Mouse (Mus musculus) NIH3T3 (cell line): Measurements from ENCODE around the gene Dph7.
A peak's percentile ranks its signal among the peaks of the same experiment; 100 is the strongest.

ENCODE experiments used
- DNase-seq: peaks from one replicate; pipeline ENCODE4 v3.0.0-alpha.2; 2012; ENCODE audit warnings: low read depth

Gene Dph7

DNA sequence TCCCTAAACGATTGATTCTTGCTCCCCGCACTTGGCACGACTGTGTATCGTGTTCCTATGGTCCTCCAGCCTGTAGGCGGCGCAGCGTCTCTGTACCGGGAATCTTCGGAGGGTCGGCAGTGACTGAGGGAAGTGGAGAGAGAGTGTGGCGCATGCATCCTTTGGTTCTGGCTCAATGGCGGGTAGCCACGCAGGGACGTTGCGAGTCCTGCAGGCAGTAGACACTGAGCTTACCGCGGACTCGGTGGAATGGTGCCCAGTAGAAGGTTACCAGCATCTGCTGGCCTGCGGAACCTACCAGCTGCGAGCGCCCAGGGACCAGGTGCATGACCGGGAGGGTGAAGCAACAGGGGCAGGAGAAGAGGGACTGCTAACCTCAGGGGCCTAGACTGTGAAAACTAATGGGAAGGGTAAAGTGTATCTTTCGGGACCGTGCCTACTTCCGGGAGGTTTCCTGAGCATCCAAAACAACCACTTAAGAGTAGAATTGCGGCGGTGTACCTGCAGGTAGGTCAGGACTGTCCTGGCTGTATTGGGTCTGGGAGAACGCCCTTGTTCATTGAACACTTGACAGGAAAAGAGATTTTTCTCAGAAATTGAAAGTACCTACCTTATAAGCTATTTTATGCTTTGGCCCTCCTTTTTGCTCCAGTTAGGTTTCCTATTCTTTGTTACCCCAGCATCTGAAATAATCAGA, at the start of gene Dph7:
Gene Dph7 (plus strand): TSS at position 97 of the 697 bp plus-strand sequence.
- peak; percentile 76 for DNase-seq

DNA sequence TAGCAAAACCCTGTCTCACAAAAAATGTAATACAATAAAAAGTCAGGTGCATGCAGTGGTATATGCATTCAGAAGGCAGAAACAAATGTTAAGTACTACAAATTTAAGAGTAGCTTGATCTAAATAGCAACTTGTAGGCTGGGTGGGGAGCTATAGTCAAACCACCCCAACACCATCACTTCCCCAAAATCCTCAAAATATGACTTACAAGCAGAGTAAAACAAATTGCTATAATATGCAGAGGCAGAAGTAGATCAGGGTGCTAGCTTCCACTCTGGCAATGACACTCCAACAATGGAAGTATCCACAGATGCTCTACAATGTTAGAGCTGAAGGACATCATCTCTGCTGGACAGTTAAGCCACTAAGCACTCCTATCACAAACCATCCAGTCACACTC, 49.6 kb upstream of the Dph7 start:
- DNase-seq, result no peak

DNA sequence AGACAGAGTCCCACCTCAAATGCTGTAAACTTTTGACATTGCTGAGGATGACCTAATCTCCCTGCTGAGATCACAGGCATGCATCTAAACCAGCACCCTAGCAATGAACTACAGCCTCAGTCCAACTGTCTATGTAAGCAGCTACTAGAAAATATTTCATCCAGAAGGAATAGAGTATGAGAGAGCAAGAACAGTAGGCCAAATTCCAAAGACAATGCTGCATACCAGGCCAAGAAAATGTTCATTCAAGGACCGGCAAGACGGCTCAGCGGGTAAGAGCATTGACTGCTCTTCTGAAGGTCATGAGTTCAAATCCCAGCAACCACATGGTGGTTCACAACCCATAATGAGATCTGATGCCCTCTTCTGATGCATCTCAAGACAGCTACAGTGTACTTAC, 47.4 kb upstream of the Dph7 start:
- DNase-seq, result no peak

DNA sequence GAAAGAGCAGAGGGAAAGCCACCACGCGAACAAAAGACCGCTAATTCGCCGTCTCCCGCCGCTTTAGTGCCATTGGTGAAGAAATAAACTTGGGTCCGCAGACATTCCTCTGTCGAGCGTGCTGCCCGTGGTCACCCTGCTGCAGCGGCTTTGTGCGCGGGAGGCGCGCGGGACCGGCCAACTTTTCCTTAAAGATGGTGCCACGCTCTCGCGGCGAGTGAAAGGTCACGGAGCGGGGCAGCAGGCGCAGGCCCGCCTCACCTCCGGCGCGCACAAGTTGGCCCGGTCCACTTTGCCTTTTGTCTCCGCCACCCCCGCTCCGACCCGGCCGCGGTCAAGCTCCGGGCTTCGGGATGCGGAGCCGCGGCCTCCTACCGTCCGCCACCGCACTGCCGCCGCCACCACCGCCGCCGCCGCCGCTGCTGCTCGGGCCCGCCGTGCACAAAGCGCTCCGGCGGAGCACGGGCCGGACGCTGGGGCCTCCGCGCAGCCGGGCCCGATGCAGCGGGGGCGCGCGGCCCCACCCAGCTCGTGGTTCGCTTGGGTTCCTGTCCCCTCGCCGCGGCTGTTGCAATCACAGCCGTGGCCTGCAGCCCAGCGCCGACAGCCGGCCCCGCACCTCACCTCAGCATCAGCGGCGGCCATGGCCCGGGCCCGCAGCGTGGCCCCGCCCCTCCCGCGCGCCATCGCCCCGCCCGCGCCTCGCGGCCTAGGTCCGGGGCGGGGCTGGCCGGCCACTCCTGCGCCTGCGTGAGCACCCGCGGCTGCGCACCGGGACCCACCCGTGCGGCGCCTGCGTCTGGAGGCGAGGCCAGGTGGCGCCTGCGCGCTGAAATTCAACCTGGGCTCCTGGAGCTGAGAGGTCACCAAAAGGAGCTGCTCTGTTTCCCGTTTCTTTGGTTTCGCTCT, 43.0 kb upstream of the Dph7 start, which contains the start of gene Ehmt1:
Gene Ehmt1 (minus strand): TSS at position 685 of the 909 bp plus-strand sequence.
- peak; percentile 96 for DNase-seq

DNA sequence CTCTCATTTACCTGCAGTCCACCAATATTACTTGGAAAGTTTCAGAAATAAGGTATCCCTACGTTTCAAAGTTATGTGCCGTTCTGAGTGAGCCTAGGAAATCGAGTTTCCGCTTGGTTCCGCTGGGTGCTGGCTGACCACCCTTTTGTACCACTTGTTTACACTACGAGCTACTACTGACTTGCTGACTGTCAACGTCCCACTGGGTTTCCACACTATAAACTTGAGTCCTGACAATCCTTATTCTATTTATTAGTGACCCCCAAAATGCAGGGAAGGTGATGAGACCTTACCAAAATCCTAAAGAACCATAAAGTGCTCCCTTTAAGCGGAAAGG, 42.4 kb upstream of the Dph7 start:
- DNase-seq, result no peak

DNA sequence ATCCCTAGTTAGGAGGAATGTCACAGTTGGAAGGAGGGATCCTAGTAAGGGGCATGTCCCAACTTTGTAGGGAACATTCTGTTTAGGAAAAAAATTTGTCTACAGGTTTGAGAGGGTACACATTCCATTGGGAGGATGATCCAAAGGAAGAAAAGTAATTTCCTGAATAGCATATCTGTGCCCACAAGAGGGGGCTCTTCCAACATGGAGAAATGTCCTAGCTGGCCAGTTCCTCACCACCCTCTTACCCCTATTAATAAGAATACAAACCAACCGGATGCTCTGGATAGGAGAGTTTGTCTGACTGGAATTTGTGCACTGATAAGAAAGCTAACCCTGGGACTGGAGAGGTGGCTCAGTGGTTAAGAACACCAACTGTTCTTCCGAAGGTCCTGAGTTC, 38.6 kb upstream of the Dph7 start:
- DNase-seq, result peak; percentile 65

DNA sequence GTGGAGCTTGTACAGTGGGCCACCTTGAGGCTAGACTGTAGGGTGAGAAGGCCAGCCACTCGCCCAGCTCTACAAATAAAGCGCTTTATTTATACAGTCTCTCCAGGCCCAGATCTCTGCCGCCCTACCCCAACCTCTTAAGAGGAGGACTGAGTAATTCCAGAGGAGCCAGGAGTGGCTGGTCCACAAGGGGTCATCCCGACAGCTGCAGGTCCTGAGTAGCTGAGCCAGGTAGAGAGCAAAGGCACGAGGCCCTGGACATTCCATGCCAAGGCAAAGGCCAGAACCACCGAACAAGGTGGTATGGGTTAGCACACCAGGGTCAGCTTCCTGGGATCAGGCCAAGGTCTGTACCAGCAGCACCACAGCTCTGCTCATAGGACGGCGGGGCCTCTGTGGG, 36.9 kb upstream of the Dph7 start:
- DNase-seq, result no peak

DNA sequence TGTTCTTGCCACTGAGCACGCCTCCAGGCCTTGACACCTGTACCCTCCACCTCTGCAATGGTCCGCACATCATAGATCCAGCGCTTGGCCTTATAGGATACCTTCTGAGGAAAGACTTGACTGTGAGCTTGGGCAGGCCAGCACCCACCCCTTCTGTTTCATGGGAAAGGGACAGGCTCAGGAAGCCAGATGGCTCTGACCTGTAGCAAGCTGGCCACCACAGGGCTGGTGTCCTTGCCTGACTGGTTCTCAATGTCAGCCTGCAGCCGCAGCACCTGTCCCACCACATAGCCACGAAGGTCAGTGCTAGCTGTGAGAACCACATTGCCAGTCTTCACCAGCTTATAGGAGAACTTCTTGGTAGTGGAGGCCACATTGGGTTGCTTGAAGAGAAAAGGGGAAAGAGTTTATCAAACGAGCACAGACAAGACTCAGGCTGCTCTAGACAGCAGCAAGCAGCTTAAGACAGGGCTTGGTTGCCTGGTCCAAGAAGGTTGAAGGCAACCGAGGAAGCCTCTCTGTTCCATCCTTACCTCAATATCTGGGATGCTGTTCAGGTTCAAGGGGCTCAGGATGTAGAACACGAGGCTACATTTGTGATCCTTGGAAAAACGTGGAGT, 35.7 kb upstream of the Dph7 start:
- DNase-seq, result no peak

DNA sequence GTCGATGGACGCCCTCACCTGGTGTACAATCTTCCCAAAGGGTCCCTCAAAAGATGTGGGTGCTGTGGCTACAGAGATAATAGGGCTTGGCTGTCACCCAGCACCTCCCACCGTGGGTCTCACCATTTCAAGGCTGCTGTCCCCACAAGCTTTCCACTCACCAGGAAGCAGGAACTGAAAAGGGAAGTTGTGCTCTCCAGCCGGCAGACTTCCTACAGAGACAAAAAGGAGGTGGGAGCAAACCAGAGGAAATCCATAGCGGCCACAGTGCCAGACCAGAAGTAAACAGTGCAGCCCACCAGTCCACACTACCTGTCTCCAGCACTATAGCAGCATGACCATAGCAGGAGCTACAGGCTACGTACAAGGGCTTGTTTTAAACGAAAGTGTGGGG, 35.2 kb upstream of the Dph7 start:
- no peak for DNase-seq

DNA sequence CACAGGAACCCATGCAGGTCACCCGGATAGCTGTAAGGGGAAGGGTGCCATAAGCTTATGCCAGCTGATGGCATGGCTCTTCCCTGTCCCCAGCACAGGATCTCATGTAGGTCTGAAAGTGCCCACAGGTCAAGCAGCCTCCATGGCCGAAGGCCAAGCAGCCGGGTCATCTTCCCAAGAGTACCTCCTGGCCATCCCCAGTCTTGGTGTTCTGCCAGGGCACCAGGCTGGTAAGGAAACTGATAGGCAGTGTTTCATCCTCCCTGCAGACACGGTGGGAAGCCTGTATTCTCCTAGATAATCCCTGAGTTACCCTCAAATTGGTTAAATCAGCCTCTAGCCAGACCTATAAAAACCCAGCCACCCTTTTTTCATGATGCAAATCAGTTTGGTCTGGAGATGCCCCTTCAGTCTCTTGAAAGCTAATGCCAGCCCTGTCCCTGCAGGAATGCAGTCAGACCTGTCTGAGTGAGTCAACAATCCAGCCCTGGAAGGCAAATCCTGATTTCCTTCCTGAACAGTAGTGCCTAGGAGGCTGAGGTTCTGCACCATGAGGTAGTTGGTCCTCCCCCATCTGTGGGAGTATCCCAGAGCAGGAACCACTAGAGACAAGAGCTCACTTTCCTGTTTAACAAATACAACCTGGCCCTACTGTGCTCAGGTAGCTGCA, 34.3 kb upstream of the Dph7 start:
- DNase-seq, result no peak

DNA sequence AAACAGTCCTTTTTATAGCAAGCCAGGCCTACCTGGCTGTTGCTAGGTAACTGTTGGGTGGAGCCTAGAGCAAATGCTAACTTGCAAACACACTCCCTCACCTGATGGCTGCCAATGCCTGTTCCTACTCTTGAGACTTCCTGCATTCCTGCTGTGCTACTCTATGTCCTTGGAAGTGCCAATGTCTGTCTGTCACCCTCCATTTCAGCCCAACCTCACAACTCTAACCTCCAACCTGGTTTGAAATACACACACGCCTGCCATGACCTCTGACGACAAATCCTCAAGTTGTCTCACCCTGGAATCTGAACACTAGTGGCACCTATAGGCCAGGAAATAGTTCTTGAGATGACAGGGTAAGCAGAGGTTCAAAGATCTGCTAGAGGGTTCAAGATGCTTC, 33.1 kb upstream of the Dph7 start:
- DNase-seq, result no peak

DNA sequence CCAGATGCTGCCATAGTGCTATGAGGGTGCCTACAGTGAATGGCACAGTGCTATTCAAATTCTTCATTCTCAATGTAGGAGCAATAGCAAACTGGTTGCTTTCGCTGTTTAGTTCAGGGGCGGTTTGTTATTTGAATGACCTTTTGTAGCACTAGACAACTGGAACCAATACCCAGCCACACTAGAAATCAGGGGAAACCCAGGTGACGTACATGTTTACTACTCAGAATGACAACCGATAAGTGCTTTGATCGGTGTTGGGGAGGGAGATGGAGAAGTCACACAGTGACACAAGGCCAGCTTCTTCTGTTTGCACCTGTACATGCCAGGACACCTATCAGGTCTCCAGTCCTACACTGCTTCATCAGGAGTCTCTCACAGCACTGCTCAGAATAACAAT, 32.6 kb upstream of the Dph7 start:
- DNase-seq, result no peak

DNA sequence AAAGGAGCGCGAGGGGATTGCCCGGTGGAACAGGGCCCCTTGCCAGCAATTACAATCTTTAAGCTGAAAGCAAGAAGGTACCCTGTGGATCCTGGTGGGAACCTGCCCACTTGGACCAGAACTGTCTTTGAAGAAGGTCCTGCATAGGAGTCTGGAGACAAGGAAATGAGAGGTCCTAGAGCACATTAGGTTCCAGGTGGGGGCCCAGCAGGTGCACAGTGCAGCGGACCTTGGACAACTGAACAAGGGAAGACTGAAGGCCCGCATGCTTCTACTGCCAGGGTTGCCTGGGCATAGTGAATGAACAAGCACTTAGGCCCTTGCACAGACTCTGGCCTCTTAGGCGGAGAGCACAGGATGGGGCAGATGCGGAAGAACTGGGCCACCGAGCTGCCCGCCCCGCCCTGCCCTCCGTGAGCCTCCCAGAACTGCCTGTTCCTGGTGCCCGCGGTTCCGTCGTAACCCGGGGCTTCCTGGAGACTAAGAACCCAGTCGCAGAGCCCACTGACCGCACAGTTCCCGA, 27.7 kb upstream of the Dph7 start:
- DNase-seq, result peak; percentile 42

DNA sequence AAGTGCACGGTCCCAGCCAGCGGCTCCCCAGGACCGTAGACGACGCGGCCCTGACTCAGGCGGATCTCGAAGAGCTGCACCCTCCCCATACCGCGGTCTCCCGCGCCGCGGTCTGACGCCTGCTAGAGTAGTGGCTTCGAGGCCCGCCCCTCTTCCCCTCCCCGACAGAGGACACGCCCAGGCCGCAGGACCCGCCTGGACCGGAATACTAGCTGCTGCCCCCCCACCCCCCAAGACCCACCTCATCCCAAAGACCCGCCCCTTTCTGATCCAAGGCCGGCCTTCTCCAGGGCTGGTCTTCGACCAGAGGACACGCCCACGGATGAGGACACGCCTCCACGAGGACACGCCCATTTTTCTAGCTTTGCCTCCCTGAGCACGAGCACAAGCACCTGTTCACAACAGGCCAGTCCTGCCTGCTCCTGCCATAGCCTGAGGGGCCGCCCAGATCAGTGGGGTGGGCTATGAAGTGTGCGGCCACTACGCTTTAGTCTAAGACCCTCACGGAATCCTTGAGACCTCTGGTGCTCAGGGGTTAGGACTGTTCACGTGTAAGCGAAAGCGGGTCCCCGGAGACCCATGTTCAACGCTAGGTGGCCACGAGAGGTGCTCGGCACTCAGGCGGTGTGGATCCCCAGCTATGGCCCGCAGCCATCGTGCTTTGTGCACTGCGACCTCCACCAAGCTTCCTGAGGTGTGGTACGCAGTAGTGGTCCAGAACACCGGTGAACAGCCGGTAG, 27.0 kb upstream of the Dph7 start, which contains the start of gene Arrdc1:
Gene Arrdc1 (minus strand): TSS at position 196 of the 740 bp plus-strand sequence.
- peak; percentile 96 for DNase-seq

DNA sequence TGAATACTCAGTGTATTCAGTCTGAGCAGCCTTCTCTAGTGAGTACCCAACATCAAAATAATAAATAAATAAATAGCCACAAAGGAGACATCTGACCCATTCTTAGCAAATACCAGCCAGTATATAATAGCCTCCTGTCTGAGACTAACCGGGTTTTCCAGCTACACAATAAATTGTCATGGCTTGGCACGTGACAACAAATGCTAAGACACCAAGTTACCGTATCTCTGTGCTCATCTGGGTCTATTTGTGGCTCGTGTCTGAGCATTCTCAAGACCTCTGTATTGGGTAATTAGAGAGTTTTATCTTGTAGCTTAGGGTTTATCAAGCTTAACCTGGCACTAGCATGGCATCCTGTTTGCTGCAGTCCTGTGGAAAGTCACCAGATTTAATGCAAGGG, 20.1 kb upstream of the Dph7 start:
- no peak for DNase-seq

DNA sequence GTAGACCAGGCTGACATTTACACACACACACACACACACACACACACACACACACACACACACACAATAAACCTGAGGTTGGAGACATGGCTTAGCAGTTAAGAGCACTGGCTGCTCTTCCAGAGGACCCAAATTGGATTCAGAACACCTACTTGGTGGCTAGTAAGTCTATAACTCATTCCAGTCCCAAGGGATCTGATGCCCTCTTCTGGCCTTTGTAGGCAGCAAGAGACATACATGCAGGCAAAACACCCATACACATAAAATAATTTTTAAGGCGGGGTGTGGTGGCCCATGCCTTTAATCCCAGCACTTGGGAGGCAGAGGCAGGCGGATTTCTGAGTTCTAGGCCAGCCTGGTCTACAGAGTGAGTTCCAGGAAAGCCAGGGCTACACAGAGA, 17.9 kb upstream of the Dph7 start:
- peak; percentile 22 for DNase-seq

DNA sequence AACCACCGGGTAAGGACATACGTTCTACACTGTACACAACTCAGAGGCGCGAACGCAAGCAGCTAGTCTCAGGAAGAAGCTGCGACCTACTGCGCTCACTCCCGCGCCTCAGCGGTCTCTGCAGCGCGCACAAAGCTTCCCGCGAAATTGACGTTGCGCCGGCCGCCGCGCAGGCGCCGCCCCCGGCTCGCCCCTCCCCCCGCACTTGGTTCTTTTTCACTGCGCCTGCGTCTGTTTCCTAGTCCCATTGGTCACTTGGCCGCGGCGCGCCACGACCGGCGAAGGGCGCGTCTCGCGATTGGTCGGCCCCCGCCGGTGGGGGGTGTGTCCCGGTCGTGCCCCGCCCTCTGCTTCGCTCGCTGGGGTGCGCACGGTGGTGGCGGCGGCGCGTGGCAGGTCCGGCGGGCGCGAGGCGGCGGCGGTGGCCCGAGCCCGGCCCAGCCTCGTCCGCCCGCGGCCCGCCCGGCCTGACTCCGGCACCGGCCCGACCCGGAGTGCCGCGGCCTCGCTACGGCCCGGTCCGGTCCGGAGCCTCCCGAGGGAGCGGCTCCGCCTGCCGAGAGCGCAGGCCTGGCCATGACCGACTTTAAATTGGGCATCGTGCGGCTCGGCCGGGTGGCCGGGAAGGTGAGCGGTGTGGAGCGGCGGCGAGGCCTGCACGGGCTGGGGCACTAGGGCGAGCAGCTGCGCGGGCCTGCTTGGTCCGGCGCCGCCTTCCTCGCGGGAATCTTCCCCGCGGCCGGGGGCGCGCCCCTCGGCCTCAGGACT, 12.6 kb upstream of the Dph7 start, which contains the start of gene Zmynd19:
Gene Zmynd19 (plus strand): TSS at position 372 of the 768 bp plus-strand sequence.
- peak; percentile 98 for DNase-seq

DNA sequence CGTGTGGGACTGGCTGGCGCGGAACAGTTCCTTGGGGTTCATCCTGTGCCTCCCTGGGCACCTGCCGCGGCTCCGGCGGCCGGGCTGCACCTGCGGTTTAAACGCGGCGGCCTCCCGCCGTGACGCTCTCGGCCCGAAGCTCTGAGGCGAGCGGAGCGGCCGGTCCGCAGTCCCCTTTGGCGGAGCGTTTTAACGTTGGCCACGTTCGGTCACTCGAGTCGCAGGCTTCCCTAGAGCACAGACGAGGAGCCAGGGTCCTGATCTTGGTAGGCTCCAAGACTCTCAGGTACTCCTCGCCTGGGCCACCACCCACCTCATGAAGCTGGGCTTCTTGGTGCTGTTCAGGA, 12.0 kb upstream of the Dph7 start:
- DNase-seq, result peak; percentile 31

DNA sequence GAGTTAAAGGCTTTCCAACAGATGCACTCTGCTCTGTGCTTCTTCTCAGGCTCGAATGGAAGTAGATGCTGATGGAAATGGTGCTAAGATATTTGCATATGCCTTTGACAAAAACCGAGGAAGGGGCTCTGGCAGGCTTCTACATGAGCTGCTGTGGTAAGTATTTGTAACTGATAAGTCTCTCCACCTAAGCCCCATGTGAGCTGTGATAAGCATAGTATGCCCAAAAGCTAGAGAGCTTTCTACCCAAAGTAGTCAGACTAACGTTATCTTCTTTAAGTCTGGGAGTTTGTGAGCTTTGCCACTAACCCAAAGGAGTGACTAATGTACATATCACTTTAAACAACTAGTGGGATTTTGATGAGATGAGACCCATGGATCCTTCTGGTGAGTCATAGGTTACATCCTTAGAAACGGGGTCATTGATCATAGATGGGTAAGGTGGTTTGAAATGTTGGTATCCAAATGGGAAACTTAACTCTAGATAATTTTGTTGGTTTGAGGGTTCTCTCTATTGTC, 9.6 kb upstream of the Dph7 start:
- DNase-seq, result no peak

DNA sequence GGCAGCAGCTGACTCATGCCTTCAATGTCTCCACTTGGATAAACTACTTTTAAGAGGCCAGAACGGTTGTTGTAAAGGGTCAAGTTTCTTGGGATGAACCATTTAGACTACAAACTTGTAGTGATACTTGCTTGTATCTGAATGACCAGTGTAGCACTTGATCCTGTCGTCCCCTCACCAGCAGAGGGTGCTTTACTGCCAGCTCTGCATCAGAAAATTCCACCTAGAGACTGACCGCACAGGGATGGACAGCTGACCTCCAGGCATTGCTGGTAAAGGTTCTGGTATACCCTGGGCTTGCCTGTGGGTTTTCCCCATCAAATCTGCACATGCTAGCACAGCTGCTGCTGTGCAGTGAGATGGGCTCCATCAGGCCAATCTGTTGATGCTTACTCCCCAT, 1.3 kb upstream of the Dph7 start:
- DNase-seq, result peak; percentile 60
